Mouse (Mus musculus): ENCODE measurements around the gene Defb6.

- TF ChIP-seq HCFC1 (IDR thresholded peaks at IDR 0.05; ENCODE audit: borderline replicate concordance, insufficient read depth, low read length) (no peak), ZNF384 (IDR thresholded peaks at IDR 0.05; ENCODE audit: low read depth, low read length) (0 out of 2 replicates have a peak, but pooled peaks have one; percentile 34), CHD2 (IDR thresholded peaks at IDR 0.05; ENCODE audit: low read depth, low read length) (no peak), MAFK (IDR thresholded peaks at IDR 0.05; ENCODE audit: insufficient read depth, low read depth, low read length) (no peak)
These were observed 12.8 kb downstream of the Defb6 start for GRCm38 (mm10) chr8:19238101-19238500.
